Mouse (Mus musculus): Measurements from ENCODE around the gene Odc1. TPM values are rescaled to one million over a fixed set of nuclear protein-coding genes. Genes with fewer than 3 reads are reported as not detected.

The Odc1 gene
- total RNA-seq, 2 experiments from 2014 or later: 331 to 566 TPM

DNA sequence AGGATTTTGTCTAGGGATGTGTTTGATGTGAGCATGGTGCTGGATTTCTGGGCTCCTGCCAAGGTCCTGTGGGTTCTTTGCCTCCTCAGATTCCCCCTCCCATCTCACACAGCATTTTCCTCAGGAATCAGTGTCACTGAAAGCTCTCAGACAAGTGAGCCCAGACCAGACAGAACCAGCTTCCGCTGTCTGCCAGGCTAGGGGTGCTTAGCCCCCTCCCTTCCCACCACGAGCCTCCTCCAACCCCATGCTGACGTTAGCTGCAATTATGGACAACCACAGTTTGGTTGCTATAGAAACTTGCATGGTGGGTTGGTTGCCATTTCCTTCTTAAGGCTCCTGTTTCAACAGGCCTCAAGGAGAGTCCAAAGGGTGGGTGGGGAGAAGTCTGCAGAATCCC, 39.3 kb downstream of the Odc1 start:
- DNase-seq (ENCODE audit: low spot score in 2 of 2): no peak

DNA sequence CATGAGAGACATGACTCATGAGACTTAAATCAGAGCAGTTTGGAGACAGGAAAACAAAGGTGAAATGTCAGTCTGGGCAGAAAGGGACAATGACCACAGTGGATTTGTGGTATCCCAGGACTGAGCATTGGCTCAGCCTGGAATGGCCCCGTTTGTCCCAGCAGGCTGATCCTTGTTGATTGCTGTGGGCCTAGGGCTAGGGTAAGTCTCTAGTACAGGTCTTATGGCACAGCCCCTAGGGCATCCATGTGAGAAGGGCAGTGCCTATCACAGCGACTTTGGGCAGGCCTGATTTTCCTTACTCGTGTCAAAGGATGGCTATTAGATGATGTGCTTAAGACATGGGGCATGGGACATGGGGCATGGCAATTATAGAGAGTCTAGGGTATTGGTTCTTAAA, 41.4 kb downstream of the Odc1 start:
- DNase-seq (ENCODE audit: low spot score in 2 of 2): no peak

DNA sequence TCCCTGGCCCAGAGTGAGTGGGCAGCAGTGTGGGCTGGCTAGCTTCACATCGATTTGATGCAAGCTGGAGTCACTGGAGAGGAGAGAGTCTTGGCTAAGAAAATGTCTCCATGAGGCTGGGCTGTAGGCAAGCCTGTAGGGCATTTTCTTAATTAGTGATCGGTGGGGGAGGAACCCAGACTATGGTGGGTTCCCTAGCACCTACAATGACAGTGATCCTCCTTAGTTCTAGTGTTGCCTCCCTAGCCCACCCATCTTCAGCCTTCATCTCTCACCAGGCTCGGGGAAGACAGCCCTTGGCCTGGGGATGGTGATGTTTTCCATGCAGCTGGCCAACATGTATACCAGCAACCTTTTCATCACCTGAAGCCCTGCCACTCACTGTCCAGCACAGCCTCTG, 43.8 kb downstream of the Odc1 start:
- DNase-seq (ENCODE audit: low spot score in 2 of 2): no peak

DNA sequence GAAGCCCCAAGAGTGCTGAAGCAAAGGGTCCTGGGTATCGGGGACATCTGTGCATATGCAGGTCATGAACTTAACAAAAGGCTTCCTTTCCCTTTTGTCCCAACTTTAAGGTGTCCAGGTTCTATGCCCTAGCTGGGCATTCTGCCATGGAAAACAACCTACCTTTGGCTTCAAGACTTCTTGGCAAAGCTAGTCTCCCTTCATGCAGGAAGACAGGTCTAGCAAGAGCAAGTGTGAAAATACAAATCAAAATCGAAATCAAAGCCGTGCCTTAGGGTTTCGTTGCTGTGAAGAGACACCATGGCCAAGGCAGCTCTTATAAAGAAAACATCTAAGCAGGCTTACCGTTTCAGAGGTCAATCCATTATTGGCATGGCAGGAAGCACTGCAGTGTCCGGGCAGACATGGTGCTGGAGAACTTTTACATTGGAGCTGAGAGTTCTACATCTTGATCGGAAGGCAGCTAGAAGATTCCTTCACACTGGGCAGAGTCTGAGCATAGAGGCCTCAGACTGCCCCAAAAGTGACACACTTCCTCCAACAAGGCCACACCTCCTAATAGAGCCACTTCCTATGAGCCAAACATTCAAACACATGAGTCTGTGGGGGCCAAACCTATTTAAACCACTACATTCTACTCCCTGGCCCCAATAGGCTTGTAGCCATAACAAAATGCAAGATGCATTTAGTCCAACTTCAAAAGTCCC, 44.5 kb downstream of the Odc1 start:
- no peak for DNase-seq (ENCODE audit: low spot score in 2 of 2)

DNA sequence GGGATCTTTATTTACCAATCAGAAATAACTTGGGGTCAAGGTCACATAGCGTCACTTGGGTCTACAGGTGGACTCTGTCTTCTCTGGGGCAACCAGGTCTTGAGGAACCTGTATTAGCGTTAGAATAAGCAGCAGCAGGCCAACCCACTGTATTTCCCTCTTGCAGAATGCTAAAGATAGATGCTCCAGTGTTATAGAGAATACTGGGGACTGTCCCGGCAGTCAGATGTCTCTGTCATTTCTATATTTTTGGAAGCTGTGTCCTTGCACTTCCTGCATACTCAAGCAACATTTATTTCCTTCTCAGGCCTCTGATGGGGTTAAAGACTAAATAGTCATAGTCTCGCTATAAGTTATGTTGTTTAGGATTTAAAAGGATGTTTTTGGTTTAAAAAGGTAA, 46.7 kb downstream of the Odc1 start:
- DNase-seq (ENCODE audit: low spot score in 2 of 2): no peak

DNA sequence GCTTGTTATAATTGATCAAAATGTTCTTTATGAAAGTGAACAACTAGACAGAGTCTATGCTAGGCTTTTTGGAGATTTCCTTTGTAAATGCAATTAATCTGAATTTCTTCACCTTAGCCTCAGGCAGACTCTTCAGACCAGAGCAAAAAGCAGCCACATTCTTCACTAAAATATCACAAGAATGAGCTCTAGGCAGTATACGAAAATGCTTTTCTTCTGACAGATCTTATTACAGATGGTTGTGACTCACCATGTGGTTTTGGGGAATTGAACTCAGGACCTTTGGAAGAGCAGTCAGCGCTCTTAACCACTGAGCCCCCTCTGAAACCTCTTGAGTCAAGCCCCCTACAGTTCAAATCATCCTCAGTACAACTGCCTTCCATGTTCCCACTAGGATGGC, 49.4 kb downstream of the Odc1 start:
- no peak for DNase-seq (ENCODE audit: low spot score in 2 of 2)

DNA sequence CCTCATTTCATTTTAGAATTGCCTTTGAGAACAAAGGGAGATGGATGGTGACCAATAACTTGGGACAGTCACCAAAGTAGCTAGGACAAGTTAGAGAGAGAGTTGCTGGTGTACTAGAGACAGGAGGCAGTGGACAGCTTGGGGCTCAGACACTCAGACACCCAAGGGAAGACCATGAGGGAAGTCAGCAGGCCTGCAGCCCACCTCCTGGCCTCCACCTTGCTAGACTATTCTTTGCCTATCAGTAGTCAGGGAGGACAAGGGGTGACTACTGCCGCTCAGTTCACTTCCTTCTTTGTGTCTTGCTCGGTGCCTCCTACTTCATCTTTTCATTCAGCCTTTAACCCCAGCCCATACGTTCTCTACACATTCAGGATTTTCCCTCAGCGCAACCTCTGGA, 50.1 kb downstream of the Odc1 start:
- DNase-seq (ENCODE audit: low spot score in 2 of 2): no peak

DNA sequence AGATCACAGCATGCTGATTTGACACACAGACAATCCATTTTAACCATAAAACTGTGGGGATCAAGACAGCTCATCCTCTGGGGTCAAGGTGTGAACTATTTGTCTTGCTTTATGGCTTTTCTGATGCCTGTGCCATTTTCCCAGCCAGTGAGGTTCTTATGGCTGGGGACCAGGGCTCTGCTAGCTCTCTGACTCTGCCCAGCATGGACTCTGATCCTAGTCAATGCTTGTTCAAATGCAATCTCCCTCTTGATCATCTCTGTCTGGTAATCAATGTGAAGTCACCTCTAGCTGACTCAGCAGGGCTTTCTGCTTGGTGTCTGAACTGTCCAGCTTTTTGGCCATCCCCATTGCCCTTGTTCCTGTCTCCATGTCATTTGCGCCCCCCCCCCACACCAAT, 50.6 kb downstream of the Odc1 start:
- no peak for DNase-seq (ENCODE audit: low spot score in 2 of 2)

Other genes with a start within 250 kb of the Odc1 start
- gene Atp6v1c2, start 215.4 kb upstream of the Odc1 start, total RNA-seq (2021): 1 to 10 TPM; 1.4 to 2.1 TPM
- 10 to 100 TPM; 16.7 to 17.8 TPM for gene Nol10, start 196.3 kb upstream of the Odc1 start, total RNA-seq (2021)
- 10 to 100 TPM; 23.2 to 25.2 TPM for gene Hpcal1, start 146.1 kb downstream of the Odc1 start, total RNA-seq (2021)